Mouse (Mus musculus) thymus, postnatal 0 days (tissue): ENCODE data around the gene Ezr. TPM values are rescaled to one million over a fixed set of nuclear protein-coding genes. Genes with fewer than 3 reads are reported as not detected.

ENCODE experiments used
- DNase-seq: peaks from one replicate; pipeline ENCODE4 v3.0.0-alpha.2; 2015; ENCODE audit warnings: low spot score
- polyA plus RNA-seq: library from polyadenylated mRNA; unstranded; fragments of >200 nt; fragmentation: Nextera tagmentation; extraction: Ambion mirVana; gene quantifications from 2 replicates; pipeline ENCODE4 v1.2.1, GENCODE M21; 2015

The Ezr gene
- polyA plus RNA-seq, 1 experiment from 2014 or later: 385 TPM

GRCm38 (mm10) chr17:6789581-6790118, 7.1 kb upstream of the Ezr start:
- DNase-seq: no peak

- no peak for DNase-seq
Measured at GRCm38 (mm10) chr17:6789103-6789502, 6.5 kb upstream of the Ezr start.

DNA sequence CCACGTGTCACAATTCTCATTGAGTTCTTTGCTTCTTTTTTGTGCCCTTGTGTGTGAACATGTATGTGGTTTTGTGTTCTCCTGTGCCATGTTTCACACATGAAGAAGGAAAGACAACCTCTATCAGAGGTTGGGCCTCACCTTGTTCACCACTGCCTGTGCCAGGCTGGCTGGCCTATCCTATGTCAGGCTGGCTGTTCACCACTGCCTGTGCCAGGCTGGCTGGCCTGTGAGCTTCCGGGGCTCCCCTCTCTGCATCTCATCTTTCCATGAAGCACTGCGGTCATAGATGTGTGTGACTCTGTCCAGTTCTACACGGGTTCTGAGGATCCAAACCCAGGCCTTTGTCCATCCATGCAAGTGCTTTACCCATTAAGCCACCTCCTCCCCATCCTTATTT, 4.7 kb upstream of the Ezr start:
- DNase-seq: no peak

DNA sequence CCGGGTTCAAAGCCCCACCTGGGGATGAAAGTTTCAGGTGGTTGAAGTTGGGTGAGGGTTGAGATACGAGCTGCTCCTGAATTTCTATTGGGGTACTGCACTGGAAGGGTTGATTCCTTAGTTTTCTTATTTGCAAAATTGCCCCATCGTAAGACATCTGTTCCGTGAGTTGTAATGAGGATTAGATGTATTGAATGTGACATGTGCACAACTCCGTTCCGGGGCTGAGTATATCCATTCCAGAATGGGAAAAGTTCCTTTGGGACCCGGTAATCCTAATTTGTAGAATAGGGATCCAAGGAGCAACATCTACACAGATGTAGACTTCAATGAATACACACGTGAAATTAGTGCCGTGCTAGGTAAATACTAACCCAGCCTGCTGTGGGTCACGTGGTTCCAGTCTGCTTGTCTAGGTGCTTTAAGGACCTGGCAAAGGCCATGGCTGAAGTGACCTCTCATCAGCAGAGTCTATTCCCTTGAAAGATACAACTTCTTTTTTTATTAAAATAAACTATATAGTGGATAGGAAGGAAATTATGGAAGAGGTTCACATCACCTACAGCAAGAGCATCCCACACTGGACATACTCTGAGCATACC, 1.3 kb upstream of the Ezr start:
- DNase-seq: no peak

- DNase-seq: peak; percentile 63
Measured at GRCm38 (mm10) chr17:6783006-6783661, 550 bp upstream of the Ezr start.

DNA sequence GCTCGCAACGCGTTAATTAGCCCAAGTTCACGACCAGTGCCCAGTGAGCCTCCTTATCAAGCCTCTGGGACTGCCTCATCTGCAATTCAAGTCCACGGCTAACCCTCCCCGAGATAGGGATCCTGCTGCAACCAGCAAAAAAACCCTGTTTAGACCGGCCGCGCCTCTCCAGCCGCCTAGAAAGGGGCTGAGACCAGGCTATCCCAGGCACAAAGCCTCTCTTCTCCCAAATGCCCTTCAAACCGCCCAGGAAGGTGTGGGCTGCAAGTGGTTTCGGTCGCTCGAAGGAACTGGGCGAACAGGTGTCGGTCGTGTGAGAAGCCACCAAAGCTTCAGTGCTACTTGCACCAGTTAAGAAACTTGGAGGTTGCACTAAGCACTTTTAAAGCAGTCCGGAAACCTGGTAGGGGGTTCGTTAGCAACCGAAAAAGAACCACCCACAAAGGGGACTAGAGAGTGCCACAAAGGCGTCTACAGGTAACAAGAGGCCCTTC, 504 bp downstream of the Ezr start:
- DNase-seq: peak; percentile 69

DNA sequence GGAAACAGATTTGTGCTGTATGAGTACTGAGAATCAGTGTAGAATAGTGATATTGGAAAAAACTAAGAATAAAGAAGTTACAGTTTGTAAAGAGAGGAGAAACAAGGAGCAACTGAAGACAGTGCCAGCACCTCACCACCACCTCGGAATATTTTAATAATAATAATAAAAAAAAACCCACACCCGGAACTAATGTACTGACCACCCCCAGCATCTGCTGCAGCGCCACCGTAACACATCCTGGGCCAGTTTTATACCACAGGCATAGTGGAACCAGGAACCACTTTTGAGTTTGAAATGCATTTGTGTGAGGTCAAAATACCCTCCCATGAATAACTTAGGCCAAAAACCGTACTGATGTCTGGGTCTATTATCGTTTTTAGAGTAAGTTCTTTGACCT, 1.3 kb downstream of the Ezr start:
- DNase-seq: no peak

DNA sequence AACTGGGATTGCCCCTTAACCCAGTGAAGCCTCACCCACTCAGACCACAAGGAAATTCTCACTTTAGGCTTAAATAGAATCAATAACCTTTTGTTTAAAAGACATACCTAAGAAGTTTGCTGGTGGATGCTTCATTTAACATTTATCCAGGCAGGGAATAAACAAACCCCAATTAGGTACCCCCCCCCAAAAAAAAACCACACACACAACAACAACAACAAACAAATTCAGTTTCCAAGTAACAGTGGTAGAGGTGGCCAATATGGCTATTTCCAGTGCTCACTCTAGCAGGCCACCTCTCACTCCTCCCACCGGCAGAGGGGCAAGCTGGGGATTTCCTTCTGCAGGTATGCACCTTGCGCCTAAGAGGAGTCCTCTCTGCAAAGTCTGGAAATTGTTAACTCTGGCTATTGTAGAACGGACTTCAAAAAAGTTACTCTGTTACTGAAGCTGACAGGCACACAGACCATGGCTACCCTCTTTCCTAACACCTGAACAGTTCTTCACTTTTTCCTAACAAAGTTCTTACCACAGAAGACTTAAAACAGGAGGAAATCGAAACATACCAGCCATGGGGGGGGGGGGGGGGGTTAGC, 2.0 kb downstream of the Ezr start:
- DNase-seq: no peak

DNA sequence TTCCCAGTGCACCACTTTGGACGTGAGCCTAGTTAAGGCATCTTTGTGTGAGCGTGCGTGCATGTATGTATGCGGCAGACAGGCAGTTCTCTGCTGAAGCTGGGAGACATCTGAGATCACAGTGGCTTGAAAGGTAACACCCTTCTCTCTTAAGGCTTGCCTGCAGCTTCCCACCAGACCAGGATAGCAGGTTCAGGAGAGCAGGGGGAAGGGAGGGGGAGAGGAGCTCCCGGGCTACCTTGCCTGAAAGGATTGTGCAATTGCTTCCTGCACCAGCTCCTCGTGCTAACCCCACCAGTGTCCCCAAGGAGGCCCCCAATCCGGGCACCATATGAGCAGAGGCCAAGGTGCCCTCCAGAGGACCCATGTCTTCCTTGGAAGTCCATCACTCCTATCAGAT, 3.0 kb downstream of the Ezr start:
- no peak for DNase-seq

DNA sequence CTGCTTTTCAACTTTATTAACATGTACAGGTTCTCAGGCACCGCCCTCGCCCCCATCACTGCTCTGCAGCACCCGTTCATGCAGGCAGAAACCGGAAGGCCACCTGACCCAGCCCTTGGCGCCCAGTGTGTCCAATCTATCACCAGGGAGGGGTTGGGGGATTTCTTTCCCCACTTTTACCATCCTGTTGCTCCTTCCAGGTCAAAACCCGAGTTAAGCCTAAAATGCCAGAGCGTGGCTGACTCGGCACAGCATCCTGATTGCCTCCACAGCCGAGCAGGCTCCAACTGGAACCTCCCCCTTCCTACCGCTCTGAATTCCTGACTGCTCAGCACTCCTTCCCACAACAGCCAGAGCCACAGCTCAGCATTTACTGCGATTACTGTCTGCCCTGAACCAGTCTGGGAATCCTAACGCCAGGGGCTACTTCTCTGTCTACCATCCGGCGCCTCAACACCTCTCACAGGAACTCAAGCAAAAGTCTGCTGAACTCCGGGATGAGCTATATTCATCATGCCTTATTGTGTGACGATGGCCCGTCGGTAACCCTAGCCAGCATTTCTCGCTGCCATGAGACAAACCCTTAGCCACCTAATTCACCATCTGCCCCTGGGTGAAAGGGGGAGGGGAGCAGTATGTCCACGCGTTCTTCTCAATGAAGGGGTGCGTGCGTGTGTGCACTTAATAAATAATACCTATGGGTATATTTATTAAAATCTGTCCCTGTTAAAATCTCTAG, 3.6 kb downstream of the Ezr start:
- peak; percentile 41 for DNase-seq

DNA sequence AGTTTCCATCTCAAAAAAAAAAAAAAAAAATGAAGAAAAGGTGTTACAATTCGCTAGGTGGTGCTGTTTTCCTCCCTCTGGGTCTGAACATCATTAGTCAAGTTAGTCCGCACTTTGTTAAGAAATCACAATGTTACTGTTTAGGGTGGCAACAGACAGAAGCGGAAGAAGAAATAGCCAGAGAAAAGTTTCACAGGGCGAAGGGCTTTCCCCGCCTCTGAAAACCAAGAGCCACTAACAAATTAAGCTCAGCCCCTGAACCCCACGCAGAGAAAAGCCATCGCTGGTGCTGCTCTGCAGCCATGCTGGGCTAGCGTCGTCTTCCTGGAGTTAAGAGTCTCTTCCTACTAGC, 4.3 kb downstream of the Ezr start:
- DNase-seq: peak; percentile 75

- DNase-seq: peak; percentile 75
Measured at GRCm38 (mm10) chr17:6777629-6778331, 4.8 kb downstream of the Ezr start.

GRCm38 (mm10) chr17:6777061-6777460, 5.5 kb downstream of the Ezr start:
- no peak for DNase-seq

DNA sequence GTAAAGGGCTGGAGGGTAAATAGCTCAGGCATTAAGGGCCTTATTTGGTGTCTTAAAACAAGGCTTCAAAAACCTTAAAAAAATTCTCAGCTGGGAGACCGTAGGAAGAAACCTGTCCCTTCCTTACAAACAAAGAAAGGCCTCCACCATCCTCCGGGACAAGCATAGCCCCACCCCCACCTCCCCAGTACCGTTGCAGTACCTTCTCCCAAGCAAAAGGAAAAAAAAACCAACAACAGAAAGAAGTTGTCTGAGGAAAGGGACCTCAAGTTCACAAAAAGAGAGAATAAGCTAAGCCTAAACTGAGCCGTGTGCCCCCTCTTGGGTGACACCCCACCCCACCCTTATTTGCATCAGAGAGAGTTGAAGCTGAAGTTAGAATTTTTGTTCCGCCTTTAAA, 6.0 kb downstream of the Ezr start:
- no peak for DNase-seq

DNA sequence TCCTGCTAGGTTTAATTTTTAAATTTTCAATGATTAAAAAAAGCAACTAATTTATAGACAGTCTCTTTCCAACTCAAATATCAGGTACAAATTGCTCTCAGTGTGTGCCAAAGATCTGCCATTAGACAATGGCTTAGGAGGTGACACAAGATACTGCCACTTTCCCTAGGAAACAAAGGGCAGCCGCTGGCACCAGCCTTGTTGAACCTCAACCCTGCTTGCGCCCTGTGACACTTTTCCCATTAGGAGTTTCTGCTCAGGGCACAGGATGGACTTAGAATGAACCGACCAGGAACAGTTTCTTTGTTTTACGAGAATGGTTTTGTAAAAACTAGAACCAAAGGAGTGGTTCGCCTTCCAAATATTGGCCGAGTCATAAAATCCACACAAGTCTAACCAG, 6.5 kb downstream of the Ezr start:
- no peak for DNase-seq

DNA sequence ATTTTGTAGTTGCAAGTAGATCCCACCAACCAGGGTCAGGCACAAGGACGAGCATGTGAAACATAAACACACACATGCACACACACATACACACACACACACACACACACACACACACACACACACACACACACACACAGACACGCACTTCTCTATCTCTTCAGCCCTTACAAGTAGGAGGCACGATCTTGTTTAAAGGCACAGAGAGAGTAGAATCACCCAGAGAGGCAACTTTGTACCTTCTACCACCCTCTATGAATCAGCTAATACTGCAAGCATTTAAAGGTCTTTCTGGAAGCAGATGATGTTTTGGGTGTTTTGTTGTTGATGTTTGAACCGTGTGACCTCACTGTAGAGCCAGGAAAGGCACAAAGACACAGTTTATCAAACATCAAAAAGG, 6.9 kb downstream of the Ezr start:
- DNase-seq: no peak

GRCm38 (mm10) chr17:6775221-6775620, 7.4 kb downstream of the Ezr start:
- peak; percentile 55 for DNase-seq

DNA sequence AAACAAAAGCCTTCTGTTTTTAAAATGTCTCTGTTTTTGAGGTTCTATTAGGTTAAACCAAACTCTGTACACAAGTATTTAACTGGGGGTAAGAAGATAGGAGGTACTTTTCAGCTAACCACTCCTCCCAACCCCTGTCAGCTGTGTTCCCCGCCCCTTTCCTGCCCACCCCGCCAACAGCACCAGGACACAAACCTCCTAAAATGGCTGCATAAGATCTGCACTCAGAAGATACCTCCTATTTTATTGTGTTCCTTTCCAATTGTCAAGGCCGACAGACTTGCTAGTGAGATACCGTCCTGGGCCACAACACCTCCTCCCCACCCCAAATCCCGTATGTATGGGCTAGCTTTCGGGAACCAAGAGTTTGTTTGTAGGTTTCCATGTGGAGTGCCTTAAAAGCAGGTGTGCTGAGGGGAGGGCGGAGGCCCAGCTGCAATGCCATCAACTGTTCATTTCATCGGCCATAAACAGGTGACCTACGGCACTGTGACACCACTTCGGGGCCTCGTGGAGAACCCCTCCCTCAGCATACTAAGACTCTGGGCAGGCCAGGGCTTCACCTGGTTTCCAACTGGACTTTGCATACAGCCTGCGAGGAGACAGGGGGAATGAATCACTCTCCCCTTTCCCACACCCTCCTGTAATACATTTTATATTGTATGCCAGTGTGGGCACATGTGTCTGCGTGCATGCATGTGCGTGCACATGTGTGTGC, 9.2 kb downstream of the Ezr start:
- DNase-seq: peak; percentile 64

DNA sequence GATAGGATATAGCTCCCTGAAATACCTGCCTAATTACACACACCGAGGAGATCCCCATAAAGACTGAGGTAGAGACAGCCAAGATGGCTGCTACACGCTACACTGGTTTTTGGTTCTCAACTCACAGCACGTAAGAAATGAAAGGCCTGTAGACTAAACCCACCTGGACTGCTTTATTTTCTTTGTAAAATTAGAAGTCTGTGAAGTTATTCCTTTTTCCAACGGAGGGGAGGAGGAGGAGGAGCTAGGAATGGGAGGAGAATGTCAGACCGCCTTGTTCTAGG, 10.2 kb downstream of the Ezr start:
- DNase-seq: no peak

GRCm38 (mm10) chr17:6771661-6772489, 10.7 kb downstream of the Ezr start:
- DNase-seq: peak; percentile 53
